Mouse (Mus musculus): ENCODE results near the gene Hlf.

Gene Hlf

GRCm38 (mm10) chr11:90370789-90371291, 19.9 kb downstream of the Hlf start:
- no peak for DNase-seq (ENCODE audit: low read depth, low spot score)

GRCm38 (mm10) chr11:90370367-90370766, 20.3 kb downstream of the Hlf start:
- no peak for DNase-seq (ENCODE audit: low read depth, low spot score)

- peak; percentile 82 for DNase-seq (ENCODE audit: low read depth, low spot score)
These were observed 21.1 kb downstream of the Hlf start for GRCm38 (mm10) chr11:90369605-90370004.

GRCm38 (mm10) chr11:90369115-90369514, 21.6 kb downstream of the Hlf start:
- DNase-seq (ENCODE audit: low read depth, low spot score): no peak

GRCm38 (mm10) chr11:90367894-90368860, 22.5 kb downstream of the Hlf start:
- DNase-seq (ENCODE audit: low read depth, low spot score): no peak

- no peak for DNase-seq (ENCODE audit: low read depth, low spot score)
These were observed 25.8 kb downstream of the Hlf start for GRCm38 (mm10) chr11:90364865-90365264.

- no peak for DNase-seq (ENCODE audit: low read depth, low spot score)
These were observed 26.7 kb downstream of the Hlf start for GRCm38 (mm10) chr11:90363821-90364497.

GRCm38 (mm10) chr11:90363406-90363805, 27.3 kb downstream of the Hlf start:
- DNase-seq (ENCODE audit: low read depth, low spot score): no peak

- no peak for DNase-seq (ENCODE audit: low read depth, low spot score)
These were observed 30.2 kb downstream of the Hlf start for GRCm38 (mm10) chr11:90360536-90360935.

GRCm38 (mm10) chr11:90358063-90358462, 32.6 kb downstream of the Hlf start:
- no peak for DNase-seq (ENCODE audit: low read depth, low spot score)

GRCm38 (mm10) chr11:90357371-90357770, 33.3 kb downstream of the Hlf start:
- DNase-seq (ENCODE audit: low read depth, low spot score): no peak

GRCm38 (mm10) chr11:90356495-90357304, 34.0 kb downstream of the Hlf start:
- DNase-seq (ENCODE audit: low read depth, low spot score): no peak

- DNase-seq (ENCODE audit: low read depth, low spot score): no peak
These were observed 34.7 kb downstream of the Hlf start for GRCm38 (mm10) chr11:90356036-90356435.

GRCm38 (mm10) chr11:90355270-90355681, 35.4 kb downstream of the Hlf start:
- DNase-seq (ENCODE audit: low read depth, low spot score): no peak

- no peak for DNase-seq (ENCODE audit: low read depth, low spot score)
These were observed 38.0 kb downstream of the Hlf start for GRCm38 (mm10) chr11:90352696-90353095.

GRCm38 (mm10) chr11:90350153-90350512, 40.6 kb downstream of the Hlf start:
- no peak for DNase-seq (ENCODE audit: low read depth, low spot score)

GRCm38 (mm10) chr11:90349486-90350152, 41.1 kb downstream of the Hlf start:
- no peak for DNase-seq (ENCODE audit: low read depth, low spot score)

- no peak for DNase-seq (ENCODE audit: low read depth, low spot score)
These were observed 42.8 kb downstream of the Hlf start for GRCm38 (mm10) chr11:90347667-90348459.

GRCm38 (mm10) chr11:90345746-90346145, 44.9 kb downstream of the Hlf start:
- DNase-seq (ENCODE audit: low read depth, low spot score): no peak

- DNase-seq (ENCODE audit: low read depth, low spot score): no peak
These were observed 47.8 kb downstream of the Hlf start for GRCm38 (mm10) chr11:90342858-90343257.
